Mouse (Mus musculus) cerebellum, adult 2 months (tissue): ENCODE measurements at regions not wholly inside any gene's neighbourhood (a gene's known extent, or its start where the extent isn't known, plus 50 kb on each side); places are given as distances from the start of the nearest gene placed in this dataset.

Experiments used
- DNase-seq, 2 experiments: peaks; one replicate each; pipeline ENCODE4 v3.0.0; 2021
- H3K27ac ChIP-seq: fragments of 200-500 bp; 2 replicates; pipeline ENCODE4 v1.5.1; 2012; ENCODE audit warnings: low read length, control low read depth, inconsistent platforms; ENCODE audit not compliant: insufficient read depth
- H3K27me3 ChIP-seq: fragments of 200-500 bp; 2 replicates; pipeline ENCODE4 v1.6.1; 2012; ENCODE audit warnings: inconsistent platforms, mild to moderate bottlenecking, low read length, moderate library complexity; ENCODE audit not compliant: control insufficient read depth, insufficient read depth
- H3K4me1 ChIP-seq: fragments of 200-500 bp; 2 replicates; pipeline ENCODE4 v1.6.1; 2011; ENCODE audit warnings: low read length; ENCODE audit not compliant: control insufficient read depth, insufficient read depth
- H3K4me3 ChIP-seq: fragments of 200-500 bp; replicated peaks from 2 replicates; pipeline ENCODE3; 2011; ENCODE audit warnings: mild to moderate bottlenecking, low read depth, low read length, control low read depth; ENCODE audit not compliant: insufficient read depth
- CTCF ChIP-seq: fragments of 200-500 bp; IDR thresholded peaks from 2 replicates; pipeline ENCODE4 v1.5.1; 2011; ENCODE audit warnings: low read depth, mild to moderate bottlenecking, control low read depth, low read length, moderate library complexity, borderline replicate concordance; ENCODE audit not compliant: insufficient read depth
- POLR2A ChIP-seq: fragments of 200-500 bp; IDR thresholded peaks from 2 replicates; pipeline ENCODE4 v1.6.1; 2011; ENCODE audit warnings: low read length, control low read depth, borderline replicate concordance; ENCODE audit not compliant: insufficient read depth
- WGBS: fragments of 180-500 bp; shearing (Covaris S2); methylation state at CpG from one replicate; pipeline ENCODE4 v1.1.7; 2018; 5-methylcytosine and 5-hydroxymethylcytosine counted together

DNA sequence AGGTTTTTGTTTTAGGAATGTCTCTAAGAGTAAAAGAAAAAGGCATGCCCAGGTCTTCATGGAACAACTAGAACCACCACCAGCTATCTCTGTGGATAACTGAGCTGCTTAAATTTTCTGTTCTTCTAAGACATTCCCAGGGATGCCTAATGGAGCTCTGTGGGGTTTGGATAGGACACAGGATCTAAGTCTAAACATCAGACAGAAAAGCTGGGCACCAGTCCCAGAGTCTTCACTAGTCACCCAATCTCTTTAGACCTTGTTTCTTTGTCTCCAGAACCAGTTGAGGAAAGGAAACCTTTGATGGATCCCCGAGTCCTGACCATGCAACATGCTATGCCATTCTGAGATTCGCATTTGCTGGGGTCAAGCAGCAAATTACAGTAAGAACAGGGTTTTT lies 243.2 kb upstream of the Far2 start:
- Histone ChIP-seq H3K27me3 (no peaks in the 10 kb centered on the region), H3K4me3 (no peak overlapping the region), H3K27ac (no peak overlapping the region), H3K4me1 (no peaks in the 10 kb centered on the region)
- WGBS = 77% methylated on average over 2 of the region's 2 CpGs
- TF ChIP-seq CTCF (no peak), POLR2A (no peak)
- no peak for DNase-seq

DNA sequence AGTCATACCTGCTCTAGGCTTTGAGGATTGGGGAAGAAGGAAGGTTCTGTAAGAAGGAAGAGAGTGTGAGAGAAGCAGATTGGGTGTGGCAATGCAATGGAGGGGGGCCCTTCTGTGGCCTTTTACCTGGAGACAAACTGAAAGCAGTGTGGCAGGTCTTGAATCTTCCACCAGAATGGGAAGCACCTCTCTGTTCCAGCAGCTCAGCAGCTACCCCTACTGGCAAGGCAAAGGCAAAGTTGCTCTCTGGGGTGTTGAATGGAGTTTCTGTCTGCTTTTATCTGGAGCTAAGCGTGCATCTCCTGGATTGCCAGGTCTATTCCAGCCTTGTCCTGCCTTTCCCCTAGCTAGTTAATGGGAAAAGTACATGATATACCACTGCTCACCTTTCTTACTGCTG lies 236.3 kb upstream of the Far2 start:
- Histone ChIP-seq H3K27me3 (no peaks in the 10 kb centered on the region), H3K27ac (no peak overlapping the region), H3K4me1 (no peaks in the 10 kb centered on the region), H3K4me3 (no peak overlapping the region)
- WGBS = 30% methylated on average over 1 of the region's 1 CpGs
- peak; percentile 68 to 74 for DNase-seq
- no peak for TF ChIP-seq POLR2A
- TF ChIP-seq CTCF = peak; percentile 88

DNA sequence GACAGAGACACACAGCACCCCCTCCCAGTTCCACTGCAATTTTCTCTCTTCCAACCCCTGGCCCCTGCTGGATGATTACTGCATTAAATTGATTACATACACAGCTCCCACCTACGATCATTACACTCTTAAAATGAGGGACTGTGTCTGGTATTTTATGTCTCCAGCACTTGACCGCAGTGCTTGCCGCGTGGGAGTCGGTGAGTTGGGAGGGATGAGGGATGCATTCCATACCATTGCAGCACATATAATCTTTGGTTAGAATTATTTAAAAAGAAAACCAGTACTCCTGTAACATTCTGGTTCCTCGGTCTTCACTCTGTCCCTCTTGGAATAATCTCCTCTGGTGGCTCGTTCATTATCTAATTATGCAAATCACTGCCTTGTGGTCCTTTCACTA lies 230.2 kb upstream of the Far2 start:
- 70% methylated on average over 7 of the region's 7 CpGs for WGBS
- Histone ChIP-seq H3K27ac (no peak overlapping the region), H3K4me1 (no peaks in the 10 kb centered on the region), H3K27me3 (no peaks in the 10 kb centered on the region), H3K4me3 (no peak overlapping the region)
- no peak for TF ChIP-seq CTCF
- TF ChIP-seq POLR2A = no peak
- no peak for DNase-seq

DNA sequence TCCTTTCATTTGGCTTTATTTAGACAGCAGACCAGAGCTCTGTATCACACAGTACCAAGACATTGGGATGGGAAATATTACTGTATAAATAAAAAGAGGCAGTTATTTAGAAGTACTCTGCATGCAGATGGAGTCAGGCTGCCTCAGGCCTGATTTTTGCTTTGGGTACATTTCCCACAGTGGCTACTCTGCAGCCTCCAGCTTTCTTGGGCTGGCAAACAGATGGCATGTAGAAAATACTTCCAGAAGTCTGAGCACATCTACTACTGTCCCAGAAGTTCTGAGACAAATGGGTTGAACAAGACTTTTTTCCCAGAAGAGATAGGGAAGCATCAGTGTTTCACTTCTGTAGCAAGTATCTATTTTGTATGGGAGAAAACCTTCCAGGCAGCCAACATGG lies 229.8 kb upstream of the Far2 start:
- Histone ChIP-seq H3K27me3 (no peaks in the 10 kb centered on the region), H3K27ac (no peak overlapping the region), H3K4me3 (no peak overlapping the region), H3K4me1 (no peaks in the 10 kb centered on the region)
- no peak for TF ChIP-seq POLR2A
- no peak for TF ChIP-seq CTCF
- DNase-seq = no peak

DNA sequence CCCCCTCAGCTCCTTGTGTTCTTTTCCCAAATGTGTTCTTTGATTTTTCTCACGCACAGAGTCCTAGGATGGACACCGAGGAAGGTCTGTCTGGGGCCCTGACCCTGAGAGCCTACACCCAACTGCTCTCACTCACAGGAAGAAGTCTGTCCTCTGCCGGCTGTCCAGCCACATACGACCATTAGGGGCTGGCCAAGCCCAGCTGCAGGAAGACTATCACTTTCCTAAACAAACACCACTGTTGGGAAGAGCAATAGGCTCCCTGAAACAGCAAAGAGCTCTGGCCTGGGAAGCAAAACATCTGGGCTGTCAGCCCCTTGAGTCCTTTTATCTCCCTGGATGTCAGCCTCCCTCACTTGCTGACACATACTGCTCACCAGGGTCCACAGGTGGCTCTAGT lies 224.8 kb upstream of the Far2 start:
- no peak for DNase-seq
- Histone ChIP-seq H3K27me3 (no peaks in the 10 kb centered on the region), H3K27ac (no peak overlapping the region), H3K4me1 (no peaks in the 10 kb centered on the region), H3K4me3 (no peak overlapping the region)
- WGBS = 58% methylated on average over 4 of the region's 4 CpGs
- no peak for TF ChIP-seq CTCF
- no peak for TF ChIP-seq POLR2A

DNA sequence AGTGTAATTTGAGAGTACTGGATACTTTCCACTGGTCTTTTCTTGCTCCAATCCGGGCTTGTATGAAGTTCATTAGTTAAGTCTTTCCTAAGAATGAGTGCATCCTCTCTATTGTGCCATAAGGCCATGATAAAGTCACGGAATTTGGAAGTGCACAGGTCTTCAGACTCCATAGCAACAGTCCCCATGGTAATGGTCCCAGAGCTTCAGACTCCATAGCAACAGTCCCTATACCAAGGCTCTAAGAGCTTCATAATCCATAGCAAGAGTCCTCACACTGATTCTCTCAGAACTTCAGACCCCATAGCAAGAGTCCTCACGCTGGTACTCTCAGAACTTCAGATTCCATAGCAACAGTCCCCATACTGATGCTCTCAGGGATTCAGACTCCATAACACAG lies 214.5 kb upstream of the Far2 start:
- Histone ChIP-seq H3K4me1 (no peaks in the 10 kb centered on the region), H3K27me3 (no peaks in the 10 kb centered on the region), H3K4me3 (no peak overlapping the region), H3K27ac (no peak overlapping the region)
- TF ChIP-seq CTCF = no peak
- DNase-seq = no peak
- 59% methylated on average over 3 of the region's 3 CpGs for WGBS

DNA sequence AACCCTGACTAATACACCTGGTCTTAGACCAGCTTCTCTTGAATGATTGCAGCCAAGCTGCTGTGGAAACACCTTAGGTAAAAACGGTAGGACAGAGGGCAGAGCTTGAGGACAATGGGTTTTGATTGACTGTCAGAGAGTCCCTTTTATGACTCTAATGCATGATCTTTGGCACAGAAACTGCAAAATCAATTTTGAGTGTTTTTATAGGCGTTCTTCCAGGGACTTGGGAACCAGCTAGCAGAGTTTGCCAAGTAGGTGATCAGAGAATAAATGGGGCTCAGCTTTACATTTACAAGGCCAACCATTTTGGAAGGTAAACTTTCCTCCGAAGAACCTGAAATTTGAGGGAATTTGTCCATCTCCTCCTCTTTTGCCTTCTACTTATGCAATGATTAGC lies 213.6 kb upstream of the Far2 start:
- TF ChIP-seq POLR2A (no peak), CTCF (no peak)
- no peak overlapping the region for H3K27ac ChIP-seq
- WGBS = 54% methylated on average over 3 of the region's 3 CpGs
- DNase-seq = no peak
- no peak overlapping the region for H3K4me3 ChIP-seq
- H3K27me3 ChIP-seq = no peaks in the 10 kb centered on the region
- H3K4me1 ChIP-seq = no peaks in the 10 kb centered on the region

DNA sequence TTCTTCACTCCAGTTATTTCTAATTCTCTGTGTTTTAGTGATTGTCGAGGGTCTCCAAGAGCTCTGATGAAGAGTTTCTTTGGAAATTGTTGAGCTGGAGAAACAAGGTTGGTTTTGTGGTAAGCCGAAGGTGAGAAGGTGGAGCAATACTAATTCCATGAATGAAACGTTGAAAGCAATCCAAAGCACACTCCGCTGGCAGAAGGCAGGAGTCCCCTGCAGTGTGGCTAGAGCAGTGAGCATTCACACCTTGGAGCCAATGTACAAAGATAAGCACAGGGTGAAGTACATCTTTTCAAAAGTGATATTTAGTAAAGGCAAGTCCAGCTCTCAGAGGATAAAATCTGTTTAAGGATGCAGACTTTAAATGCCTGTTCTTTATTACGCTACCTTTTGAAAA lies 208.2 kb upstream of the Far2 start:
- Histone ChIP-seq H3K4me3 (no peak overlapping the region), H3K27ac (no peak overlapping the region), H3K4me1 (no peaks in the 10 kb centered on the region), H3K27me3 (no peaks in the 10 kb centered on the region)
- TF ChIP-seq CTCF = no peak
- TF ChIP-seq POLR2A = no peak
- 46% methylated on average over 5 of the region's 5 CpGs for WGBS
- no peak for DNase-seq

DNA sequence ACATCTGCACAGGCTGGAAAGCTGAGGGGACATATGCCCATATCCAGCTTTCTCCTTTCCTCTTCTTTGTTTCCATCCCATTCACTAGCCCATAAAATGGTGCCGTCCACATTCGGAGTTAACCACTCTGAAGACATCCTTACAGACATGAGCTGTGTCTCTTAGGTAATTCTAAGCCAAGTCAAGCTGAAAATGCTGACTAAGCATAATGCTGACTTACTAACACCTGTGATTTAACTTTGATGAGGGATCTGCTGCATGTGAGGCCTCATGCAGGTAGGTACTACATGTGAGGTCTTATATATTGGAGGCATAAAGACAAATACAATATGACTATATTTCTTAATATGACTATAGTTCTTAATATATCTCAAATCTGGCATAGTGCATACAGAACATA lies 197.1 kb upstream of the Far2 start:
- Histone ChIP-seq H3K4me3 (no peak overlapping the region), H3K27me3 (no peaks in the 10 kb centered on the region), H3K4me1 (no peaks in the 10 kb centered on the region), H3K27ac (no peak overlapping the region)
- TF ChIP-seq POLR2A (no peak), CTCF (no peak)
- DNase-seq = no peak
- WGBS = 94% methylated on average over 2 of the region's 2 CpGs
